Mouse (Mus musculus) myocyte (in vitro differentiated cells): ENCODE measurements around the gene Herc3.

Experiments used
- E2F4 ChIP-seq: IDR thresholded peaks from one replicate; pipeline ENCODE4 v1.6.1; 2011; ENCODE audit warnings: mild to moderate bottlenecking, control low read depth, moderate library complexity; ENCODE audit not compliant: insufficient read depth
- MYOD1 ChIP-seq, 3 experiments: IDR thresholded peaks; one replicate each; pipeline ENCODE4 v1.6.1; 2011; ENCODE audit warnings: control low read depth in 2 of 3, low read depth in 2 of 3, mild to moderate bottlenecking in 2 of 3, moderate library complexity in 1 of 3; ENCODE audit not compliant: insufficient read length in 2 of 3, control insufficient read depth in 1 of 3
- POLR2A ChIP-seq: IDR thresholded peaks from one replicate; pipeline ENCODE4 v1.6.1; 2011; ENCODE audit warnings: low read depth, mild to moderate bottlenecking, control low read depth, moderate library complexity; ENCODE audit not compliant: insufficient read length
- POLR2AphosphoS2 ChIP-seq: IDR thresholded peaks from one replicate; pipeline ENCODE4 v1.6.1; 2011; ENCODE audit warnings: low read depth, control low read depth; ENCODE audit not compliant: insufficient read length
- USF1 ChIP-seq: IDR thresholded peaks from one replicate; pipeline ENCODE4 v1.6.1; 2011; ENCODE audit warnings: low read depth, mild to moderate bottlenecking, control low read depth, moderate library complexity

DNA sequence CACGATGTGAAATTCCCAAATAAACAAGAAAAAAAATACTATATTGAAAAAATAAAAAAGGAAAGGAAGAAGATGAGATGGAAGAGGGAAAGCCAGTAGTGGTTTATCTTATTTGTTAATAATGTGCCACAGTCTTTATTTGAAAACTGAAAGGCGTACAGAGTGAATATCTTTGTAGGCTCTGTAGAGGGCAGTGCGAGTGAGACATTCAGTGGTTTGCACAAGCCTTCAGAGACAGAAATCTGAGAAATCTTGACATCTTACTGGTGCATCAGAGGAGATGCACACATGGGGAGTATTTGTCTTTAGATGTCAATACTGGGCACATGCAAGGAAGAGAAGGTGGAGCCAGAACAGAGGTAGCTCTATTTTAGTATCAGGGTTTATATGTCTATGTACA is 50.1 kb downstream of the Herc3 start:
- TF ChIP-seq POLR2AphosphoS2 (no peak), POLR2A (no peak), USF1 (no peak), E2F4 (no peak), MYOD1 (IDR thresholded peaks at IDR 0.05; ENCODE audit: control insufficient read depth in 1 of 3, insufficient read length in 2 of 3, low read depth in 2 of 3) (no peak)
